Mouse (Mus musculus): Measurements from ENCODE around the gene Smbd1. TPM values are rescaled to one million over a fixed set of nuclear protein-coding genes. Genes with fewer than 3 reads are reported as not detected.

Gene Smbd1
- polyA plus RNA-seq, 2 experiments: 0.07 TPM; not detected in 1

DNA sequence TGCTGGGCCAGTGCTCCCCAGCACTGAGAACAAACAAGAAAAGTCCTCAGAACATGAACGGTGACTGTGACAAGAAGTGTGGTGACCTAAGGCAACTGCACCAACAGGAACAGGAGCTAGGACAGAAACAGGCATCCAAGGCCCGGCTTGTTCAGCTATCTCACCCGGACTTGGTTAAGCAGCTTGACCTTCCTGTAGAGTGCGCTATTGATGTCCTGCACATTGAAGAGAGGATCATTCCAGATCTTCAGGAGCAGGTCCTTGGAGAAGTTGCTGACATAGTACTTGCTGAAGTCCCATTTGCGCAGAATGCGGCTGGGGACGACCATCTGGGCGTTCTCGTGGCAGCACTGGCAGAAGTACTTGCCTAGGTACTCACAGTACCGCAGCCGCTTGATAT, 16.2 kb upstream of the Smbd1 start:
- TF ChIP-seq EP300 (IDR thresholded peaks at IDR 0.05; ENCODE audit: low read depth) (no peak), CTCF (IDR thresholded peaks at IDR 0.05; ENCODE audit: low read depth) (no peak)
- no peak overlapping the region for H3K4me2 ChIP-seq (ENCODE audit: low read depth)
- H3K9ac ChIP-seq (replicated peaks): no peak overlapping the region
- H3K9me3 ChIP-seq (ENCODE audit: control insufficient read depth, low read length): no peaks in the 10 kb centered on the region
- no peaks in the 10 kb centered on the region; the same call in 1 of the 2 replicates for H3K36me3 ChIP-seq (replicated peaks; ENCODE audit: control insufficient read depth, insufficient read depth, low read depth)
- ATAC-seq (ENCODE audit: insufficient read depth) (no peak), DNase-seq (ENCODE audit: low read depth in 3 of 3, low spot score in 3 of 3) (no peak)
- no peaks in the 10 kb centered on the region for H3K27me3 ChIP-seq (ENCODE audit: control insufficient read depth, insufficient read depth, low read length)
- H3K27ac ChIP-seq: no peak overlapping the region
- 88% methylated on average over 11 of the region's 11 CpGs for WGBS (ENCODE audit: insufficient replicate concordance)
- H3K4me3 ChIP-seq (ENCODE audit: insufficient read depth in 1 of 2, low read depth in 2 of 2, low read length in 2 of 2): no peak overlapping the region
- peaks cover 0 to 2% of the 10 kb centered on the region in 2 experiments; a peak in 1 of 4 replicates for H3K4me1 ChIP-seq (replicated peaks; ENCODE audit: control insufficient read depth in 2 of 2, insufficient read depth in 2 of 2, low read length in 1 of 2)

- H3K9ac ChIP-seq (replicated peaks): no peak overlapping the region
- H3K27me3 ChIP-seq (ENCODE audit: control insufficient read depth, insufficient read depth, low read length): no peaks in the 10 kb centered on the region
- H3K4me1 ChIP-seq (replicated peaks; ENCODE audit: control insufficient read depth in 2 of 2, insufficient read depth in 2 of 2, low read length in 1 of 2): peaks cover 0 to 2% of the 10 kb centered on the region in 2 experiments; a peak in 1 of 4 replicates
- no peak overlapping the region for H3K4me2 ChIP-seq (ENCODE audit: low read depth)
- no peaks in the 10 kb centered on the region; the same call in 1 of the 2 replicates for H3K36me3 ChIP-seq (replicated peaks; ENCODE audit: control insufficient read depth, insufficient read depth, low read depth)
- ATAC-seq (ENCODE audit: insufficient read depth) (no peak), DNase-seq (ENCODE audit: low read depth in 3 of 3, low spot score in 3 of 3) (no peak)
- no peak overlapping the region for H3K27ac ChIP-seq
- WGBS (ENCODE audit: insufficient replicate concordance): 60% methylated on average over 12 of the region's 12 CpGs
- H3K9me3 ChIP-seq (ENCODE audit: control insufficient read depth, low read length): no peaks in the 10 kb centered on the region
- H3K4me3 ChIP-seq (ENCODE audit: insufficient read depth in 1 of 2, low read depth in 2 of 2, low read length in 2 of 2): no peak overlapping the region
- TF ChIP-seq EP300 (IDR thresholded peaks at IDR 0.05; ENCODE audit: low read depth): no peak
- no peak for TF ChIP-seq CTCF (IDR thresholded peaks at IDR 0.05; ENCODE audit: low read depth)
These were observed 15.1 kb upstream of the Smbd1 start for GRCm38 (mm10) chr16:32825380-32825779.

GRCm38 (mm10) chr16:32824061-32824460, 13.8 kb upstream of the Smbd1 start:
- Histone ChIP-seq H3K4me2 (ENCODE audit: low read depth) (no peak overlapping the region), H3K9ac (replicated peaks) (no peak overlapping the region), H3K4me1 (replicated peaks; ENCODE audit: control insufficient read depth in 2 of 2, insufficient read depth in 2 of 2, low read length in 1 of 2) (peaks cover 0 to 2% of the 10 kb centered on the region in 2 experiments; a peak in 1 of 4 replicates), H3K9me3 (ENCODE audit: control insufficient read depth, low read length) (no peaks in the 10 kb centered on the region), H3K27ac (no peak overlapping the region), H3K4me3 (ENCODE audit: insufficient read depth in 1 of 2, low read depth in 2 of 2, low read length in 2 of 2) (no peak overlapping the region), H3K27me3 (ENCODE audit: control insufficient read depth, insufficient read depth, low read length) (no peaks in the 10 kb centered on the region), H3K36me3 (replicated peaks; ENCODE audit: control insufficient read depth, insufficient read depth, low read depth) (no peaks in the 10 kb centered on the region; the same call in 1 of the 2 replicates)
- no peak for TF ChIP-seq EP300 (IDR thresholded peaks at IDR 0.05; ENCODE audit: low read depth)
- TF ChIP-seq CTCF (IDR thresholded peaks at IDR 0.05; ENCODE audit: low read depth): no peak
- 88% methylated on average over 13 of the region's 13 CpGs for WGBS (ENCODE audit: insufficient replicate concordance)
- no peak for ATAC-seq (ENCODE audit: insufficient read depth)
- DNase-seq (ENCODE audit: low read depth in 3 of 3, low spot score in 3 of 3): no peak

- DNase-seq (ENCODE audit: low read depth in 3 of 3, low spot score in 3 of 3): no peak
- 75% methylated on average over 8 of the region's 8 CpGs for WGBS (ENCODE audit: insufficient replicate concordance)
- ATAC-seq (ENCODE audit: insufficient read depth): no peak
- H3K27me3 ChIP-seq (ENCODE audit: control insufficient read depth, insufficient read depth, low read length): no peaks in the 10 kb centered on the region
- TF ChIP-seq EP300 (IDR thresholded peaks at IDR 0.05; ENCODE audit: low read depth): no peak
- TF ChIP-seq CTCF (IDR thresholded peaks at IDR 0.05; ENCODE audit: low read depth): no peak
- H3K4me3 ChIP-seq (ENCODE audit: insufficient read depth in 1 of 2, low read depth in 2 of 2, low read length in 2 of 2): no peak overlapping the region
- no peaks in the 10 kb centered on the region for H3K9me3 ChIP-seq (ENCODE audit: control insufficient read depth, low read length)
- H3K4me1 ChIP-seq (replicated peaks; ENCODE audit: control insufficient read depth in 2 of 2, insufficient read depth in 2 of 2, low read length in 1 of 2): peaks cover 0 to 2% of the 10 kb centered on the region in 2 experiments; a peak in 1 of 4 replicates
- H3K4me2 ChIP-seq (ENCODE audit: low read depth): no peak overlapping the region
- H3K36me3 ChIP-seq (replicated peaks; ENCODE audit: control insufficient read depth, insufficient read depth, low read depth): no peaks in the 10 kb centered on the region; the same call in 1 of the 2 replicates
- H3K27ac ChIP-seq: no peak overlapping the region
- no peak overlapping the region for H3K9ac ChIP-seq (replicated peaks)
These were observed 13.2 kb upstream of the Smbd1 start for GRCm38 (mm10) chr16:32823487-32823886.

- Histone ChIP-seq H3K36me3 (replicated peaks; ENCODE audit: control insufficient read depth, insufficient read depth, low read depth) (no peaks in the 10 kb centered on the region; the same call in 1 of the 2 replicates), H3K9ac (replicated peaks) (no peak overlapping the region), H3K4me2 (ENCODE audit: low read depth) (no peak overlapping the region), H3K4me1 (replicated peaks; ENCODE audit: control insufficient read depth in 2 of 2, insufficient read depth in 2 of 2, low read length in 1 of 2) (peaks cover 0 to 2% of the 10 kb centered on the region in 2 experiments; a peak in 1 of 4 replicates), H3K9me3 (ENCODE audit: control insufficient read depth, low read length) (no peaks in the 10 kb centered on the region), H3K4me3 (ENCODE audit: insufficient read depth in 1 of 2, low read depth in 2 of 2, low read length in 2 of 2) (no peak overlapping the region), H3K27me3 (ENCODE audit: control insufficient read depth, insufficient read depth, low read length) (no peaks in the 10 kb centered on the region), H3K27ac (no peak overlapping the region)
- 40% methylated on average over 5 of the region's 5 CpGs for WGBS (ENCODE audit: insufficient replicate concordance)
- DNase-seq (ENCODE audit: low read depth in 3 of 3, low spot score in 3 of 3) (no peak), ATAC-seq (ENCODE audit: insufficient read depth) (no peak)
- TF ChIP-seq CTCF (IDR thresholded peaks at IDR 0.05; ENCODE audit: low read depth) (no peak), EP300 (IDR thresholded peaks at IDR 0.05; ENCODE audit: low read depth) (no peak)
These were observed 12.6 kb upstream of the Smbd1 start for GRCm38 (mm10) chr16:32822881-32823280.
